Mouse (Mus musculus) spleen, adult 2 months (tissue): Measurements from ENCODE around the gene Cpped1.

Source experiments
- CTCF ChIP-seq: fragments of 200-500 bp; IDR thresholded peaks from 2 replicates; pipeline ENCODE4 v1.5.1; 2011; ENCODE audit warnings: mild to moderate bottlenecking, inconsistent platforms; ENCODE audit not compliant: insufficient read depth, insufficient read length, insufficient replicate concordance; ENCODE audit errors: extremely low read depth
- POLR2A ChIP-seq: fragments of 200-500 bp; IDR thresholded peaks from 2 replicates; pipeline ENCODE4 v1.6.1; 2011; ENCODE audit warnings: low read depth, low read length, inconsistent platforms

DNA sequence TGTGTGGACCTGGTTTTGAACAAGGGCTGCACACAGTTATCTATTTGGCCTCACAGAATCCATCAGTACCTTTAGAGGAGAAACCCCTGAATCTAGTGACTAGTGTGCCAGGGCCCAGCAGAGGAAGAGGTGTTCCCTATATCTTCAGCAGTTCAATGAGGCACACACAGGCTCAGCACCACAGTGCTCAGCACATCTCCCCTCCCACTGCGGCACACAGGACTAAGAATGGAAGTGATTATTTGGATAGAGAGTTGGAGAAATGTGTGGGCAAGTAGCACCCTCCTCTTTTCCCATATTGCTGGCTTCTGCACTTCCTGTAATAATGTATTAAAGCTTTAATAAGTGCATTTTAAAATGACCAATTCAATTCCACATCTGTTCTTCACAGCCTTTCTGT lies 80.4 kb downstream of the Cpped1 start:
- no peak for TF ChIP-seq CTCF
- no peak for TF ChIP-seq POLR2A
